ENCODE assay signal across 8 mouse cellular contexts in the genomic region with DNA sequence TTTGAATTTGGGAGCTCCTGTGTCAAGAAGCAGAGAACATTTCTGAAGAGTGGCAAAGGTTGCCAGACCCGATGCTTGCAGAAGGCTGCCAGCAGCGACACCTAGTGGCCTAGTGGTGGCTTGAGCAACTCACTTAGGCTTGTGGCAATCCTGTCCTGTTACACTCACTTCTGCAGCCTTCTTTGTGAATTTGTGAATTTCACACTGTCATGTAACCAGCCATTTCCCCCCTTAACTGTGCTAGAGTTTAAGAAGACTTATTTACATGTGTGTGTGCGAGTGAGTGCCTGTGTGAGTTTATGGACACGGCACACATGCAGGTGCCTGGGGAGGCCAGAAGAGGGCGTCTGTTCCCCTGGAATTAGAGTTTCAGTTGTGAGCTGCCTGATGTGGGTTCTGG. TPM values are rescaled to one million over a fixed set of nuclear protein-coding genes. Genes with fewer than 3 reads are reported as not detected.
DNase-seq lines count a peak whose midpoint lies in the region; ATAC-seq and TF ChIP-seq lines count a peak whose summit lies in the region.

No protein-coding gene starts in this region.

- H3K36me3 ChIP-seq in G1E (replicated peaks), result no peaks in the 10 kb centered on the region
- no peaks in the 10 kb centered on the region for H3K36me3 ChIP-seq in kidney, embryonic 15.5 days

- DNase-seq in 416B (ENCODE audit: low read depth), result peak; percentile 91
- peak; percentile 53 for DNase-seq in G1E (ENCODE audit: low spot score)
- peak; percentile 69 for DNase-seq in cerebellum, adult 11 months
- DNase-seq in frontal cortex, postnatal 36 days (ENCODE audit: low spot score in 2 of 2), result peak; percentile 65 to 78
- peak; percentile 82 for DNase-seq in lung, adult 2 months
- peak; percentile 80 to 89 for DNase-seq in right cerebral cortex, postnatal 10 days (ENCODE audit: low spot score in 2 of 2)
- peak; percentile 68 for DNase-seq in urinary bladder, adult 2 months (ENCODE audit: low spot score)

- no peak overlapping the region for H3K4me2 ChIP-seq in kidney, embryonic 15.5 days

- ATAC-seq in G1E (ENCODE audit: extremely low read depth, insufficient number of reproducible peaks, low FRiP score, poor library complexity, severe bottlenecking), result no peak
- ATAC-seq in kidney, embryonic 15.5 days (replicated peaks; ENCODE audit: low FRiP score), result no peak; the same call in 1 of the 2 replicates

- peak overlapping the region; percentile 56; the same call in 1 of the 2 replicates for H3K27ac ChIP-seq in kidney, embryonic 15.5 days

- TF ChIP-seq POLR2A in lung, adult 2 months (IDR thresholded peaks at IDR 0.05; ENCODE audit: borderline replicate concordance, extremely low read depth, low read depth, low read length), result no peak

- H3K9me3 ChIP-seq in G1E (replicated peaks), result no peaks in the 10 kb centered on the region
- H3K9me3 ChIP-seq in kidney, embryonic 15.5 days (replicated peaks), result no peaks in the 10 kb centered on the region

- peaks cover 42% of the 10 kb centered on the region for H3K27me3 ChIP-seq in G1E (ENCODE audit: insufficient read depth, low read length)
- H3K27me3 ChIP-seq in kidney, embryonic 15.5 days, result peaks cover 26% of the 10 kb centered on the region; the same call in 1 of the 2 replicates

- H3K4me3 ChIP-seq in G1E (ENCODE audit: low read depth, low read length), result no peak overlapping the region
- H3K4me3 ChIP-seq in kidney, embryonic 15.5 days (replicated peaks), result no peak overlapping the region
- no peak overlapping the region for H3K4me3 ChIP-seq in lung, adult 2 months (replicated peaks; ENCODE audit: extremely low read depth, low read depth, low read length)

- peaks cover 22% of the 10 kb centered on the region for H3K4me1 ChIP-seq in G1E (ENCODE audit: insufficient read depth, low read depth, low read length)
- H3K4me1 ChIP-seq in kidney, embryonic 15.5 days, result peaks cover 23% of the 10 kb centered on the region
- no peaks in the 10 kb centered on the region for H3K4me1 ChIP-seq in lung, adult 2 months (ENCODE audit: control insufficient read depth, insufficient read depth, low read length)

- TF ChIP-seq CTCF in G1E (IDR thresholded peaks at IDR 0.05; ENCODE audit: low read depth, low read length), result peak; percentile 91
- TF ChIP-seq CTCF in lung, adult 2 months (IDR thresholded peaks at IDR 0.05; ENCODE audit: insufficient read depth, low read length), result peak; percentile 98

- 44% methylated on average over 5 of the region's 5 CpGs for WGBS in kidney, embryonic 15.5 days
- 50% methylated on average over 5 of the region's 5 CpGs for WGBS in lung, adult 2 months

- no peak overlapping the region for H3K9ac ChIP-seq in kidney, embryonic 15.5 days

RNA-seq across cellular contexts. Expression of a gene that starts 10.9 kb away (rescaled TPM):
- total RNA-seq in G1E (2014; fragmentation: Nextera tagmentation), result not detected in 2 replicates
- total RNA-seq in G1E (2017), result 0.06 TPM in 1 of 2 replicates, not detected in the other
- not detected in 2 replicates for polyA plus RNA-seq in G1E (2012)
- polyA plus RNA-seq in kidney, embryonic 15.5 days (2015; fragmentation: Nextera tagmentation; extraction: Ambion mirVana), result 4.3 and 5.8 TPM in 2 replicates
- 211 and 239 TPM in 2 replicates for polyA plus RNA-seq in lung, adult 2 months (2012; rRNA removed)
- polyA plus RNA-seq in urinary bladder, adult 2 months (2012; rRNA removed), result 3.0 and 4.8 TPM in 2 replicates

RNA-seq across cellular contexts. Expression of a gene that starts 19.2 kb away (rescaled TPM):
- 4.7 and 6.0 TPM in 2 replicates for total RNA-seq in G1E (2014; fragmentation: Nextera tagmentation)
- 4.6 and 5.7 TPM in 2 replicates for total RNA-seq in G1E (2017)
- polyA plus RNA-seq in G1E (2012), result 6.6 and 8.3 TPM in 2 replicates
- polyA plus RNA-seq in kidney, embryonic 15.5 days (2015; fragmentation: Nextera tagmentation; extraction: Ambion mirVana), result 13.3 TPM in 2 replicates
- 9.2 and 11.3 TPM in 2 replicates for polyA plus RNA-seq in lung, adult 2 months (2012; rRNA removed)
- polyA plus RNA-seq in urinary bladder, adult 2 months (2012; rRNA removed), result 7.0 and 8.5 TPM in 2 replicates

RNA-seq across cellular contexts. Expression of a gene that starts 27.9 kb away (rescaled TPM):
- total RNA-seq in G1E (2014; fragmentation: Nextera tagmentation) (not detected in 2 replicates), G1E (2017) (0.22 TPM in 1 of 2 replicates, not detected in the other)
- polyA plus RNA-seq in G1E (2012), result not detected in 2 replicates
- 26.9 and 28.4 TPM in 2 replicates for polyA plus RNA-seq in kidney, embryonic 15.5 days (2015; fragmentation: Nextera tagmentation; extraction: Ambion mirVana)
- 21.9 and 25.6 TPM in 2 replicates for polyA plus RNA-seq in lung, adult 2 months (2012; rRNA removed)
- 4.0 and 4.1 TPM in 2 replicates for polyA plus RNA-seq in urinary bladder, adult 2 months (2012; rRNA removed)

RNA-seq across cellular contexts. Expression of a gene that starts 36.0 kb away (rescaled TPM):
- total RNA-seq in G1E (2014; fragmentation: Nextera tagmentation) (64.9 and 75.9 TPM in 2 replicates), G1E (2017) (18.5 and 20.2 TPM in 2 replicates)
- 83.3 and 100 TPM in 2 replicates for polyA plus RNA-seq in G1E (2012)
- polyA plus RNA-seq in kidney, embryonic 15.5 days (2015; fragmentation: Nextera tagmentation; extraction: Ambion mirVana), result 178 and 179 TPM in 2 replicates
- 79.0 and 80.9 TPM in 2 replicates for polyA plus RNA-seq in lung, adult 2 months (2012; rRNA removed)
- 55.2 and 69.0 TPM in 2 replicates for polyA plus RNA-seq in urinary bladder, adult 2 months (2012; rRNA removed)

RNA-seq across cellular contexts. Expression of a gene that starts 37.9 kb away (rescaled TPM):
- total RNA-seq in G1E (2014; fragmentation: Nextera tagmentation) (2.9 and 3.5 TPM in 2 replicates), G1E (2017) (1.2 and 1.9 TPM in 2 replicates)
- 3.2 TPM in 2 replicates for polyA plus RNA-seq in G1E (2012)
- 10.4 and 13.0 TPM in 2 replicates for polyA plus RNA-seq in kidney, embryonic 15.5 days (2015; fragmentation: Nextera tagmentation; extraction: Ambion mirVana)
- polyA plus RNA-seq in lung, adult 2 months (2012; rRNA removed), result 6.6 and 7.2 TPM in 2 replicates
- polyA plus RNA-seq in urinary bladder, adult 2 months (2012; rRNA removed), result 7.4 and 8.7 TPM in 2 replicates

Comparison
In these comparisons a context has a peak if more than half of its experiments do, and no peak if none do; other contexts are left out.
1. RNA of a gene that starts 10.9 kb away (polyA plus RNA-seq): 211 to 239 TPM in lung, adult 2 months; 3.0 to 4.8 TPM in urinary bladder, adult 2 months, 4.3 to 5.8 TPM in kidney, embryonic 15.5 days and not detected in G1E; every median in the first group is over 10 times any median in the second.
2. Peak in every context shown above with its lines, with median percentiles within 50 percentile points of each other: DNase-seq.